Mouse (Mus musculus) B cell, adult 2 months (primary cell): ENCODE results near the gene Gpr19.

ENCODE experiments used
- DNase-seq, 2 experiments: peaks; one replicate each; pipeline ENCODE4 v3.0.0; 2022

Gene Gpr19

GRCm38 (mm10) chr6:134887008-134887407, 11.4 kb downstream of the Gpr19 start:
- no peak for DNase-seq

GRCm38 (mm10) chr6:134886475-134886874, 11.9 kb downstream of the Gpr19 start:
- no peak for DNase-seq

GRCm38 (mm10) chr6:134885515-134885914, 12.9 kb downstream of the Gpr19 start:
- DNase-seq, result no peak

- no peak for DNase-seq
Observed at GRCm38 (mm10) chr6:134883661-134884060, 14.7 kb downstream of the Gpr19 start.

GRCm38 (mm10) chr6:134880046-134880445, 18.3 kb downstream of the Gpr19 start:
- DNase-seq, result no peak

- DNase-seq, result no peak
Observed at GRCm38 (mm10) chr6:134879556-134879955, 18.8 kb downstream of the Gpr19 start.

- no peak for DNase-seq
Observed at GRCm38 (mm10) chr6:134877892-134878291, 20.5 kb downstream of the Gpr19 start.

- no peak for DNase-seq
Observed at GRCm38 (mm10) chr6:134877276-134877675, 21.1 kb downstream of the Gpr19 start.

GRCm38 (mm10) chr6:134876795-134877194, 21.6 kb downstream of the Gpr19 start:
- DNase-seq, result peak; percentile 24 to 39

GRCm38 (mm10) chr6:134873018-134873417, 25.4 kb downstream of the Gpr19 start:
- peak; percentile 52 to 54 for DNase-seq

GRCm38 (mm10) chr6:134872236-134872635, 26.1 kb downstream of the Gpr19 start:
- DNase-seq, result no peak

- DNase-seq, result no peak
Observed at GRCm38 (mm10) chr6:134870887-134871286, 27.5 kb downstream of the Gpr19 start.

GRCm38 (mm10) chr6:134870209-134870742, 28.1 kb downstream of the Gpr19 start:
- no peak for DNase-seq

GRCm38 (mm10) chr6:134867325-134867724, 31.1 kb downstream of the Gpr19 start:
- no peak for DNase-seq

- no peak for DNase-seq
Observed at GRCm38 (mm10) chr6:134866113-134866512, 32.3 kb downstream of the Gpr19 start.

- peak; percentile 92 for DNase-seq
Observed at GRCm38 (mm10) chr6:134863146-134863545, 35.2 kb downstream of the Gpr19 start.

GRCm38 (mm10) chr6:134862671-134863104, 35.7 kb downstream of the Gpr19 start:
- peak in 1 of 2 experiments; percentile 6 for DNase-seq

- no peak for DNase-seq
Observed at GRCm38 (mm10) chr6:134861386-134861785, 37.0 kb downstream of the Gpr19 start.

GRCm38 (mm10) chr6:134860275-134860674, 38.1 kb downstream of the Gpr19 start:
- DNase-seq, result no peak

GRCm38 (mm10) chr6:134859021-134859420, 39.4 kb downstream of the Gpr19 start:
- no peak for DNase-seq

GRCm38 (mm10) chr6:134855926-134856325, 42.5 kb downstream of the Gpr19 start:
- DNase-seq, result no peak

GRCm38 (mm10) chr6:134854782-134855181, 43.6 kb downstream of the Gpr19 start:
- no peak for DNase-seq

GRCm38 (mm10) chr6:134849985-134850384, 48.4 kb downstream of the Gpr19 start:
- DNase-seq, result no peak

- no peak for DNase-seq
Observed at GRCm38 (mm10) chr6:134849461-134849860, 48.9 kb downstream of the Gpr19 start.

- DNase-seq, result peak; percentile 23 to 42
Observed at GRCm38 (mm10) chr6:134848197-134848890, 50.0 kb downstream of the Gpr19 start.
